Mouse (Mus musculus) monocyte, adult 5-6 weeks (primary cell): ENCODE data around the gene Olfr203. TPM values are rescaled to one million over a fixed set of nuclear protein-coding genes. Genes with fewer than 3 reads are reported as not detected.
"Not testable (repeated sequence)": the region's sequence is repeated elsewhere in the genome, so short reads cannot be mapped to it uniquely, and the experiment has no call there.

Source experiments
- ATAC-seq: fragments of 153-309, 156-312 bp; replicated peaks from 2 replicates; pipeline ENCODE4 v1.8.0; 2017; ENCODE audit warnings: mild to moderate bottlenecking; ENCODE audit not compliant: low TSS enrichment, insufficient number of reproducible peaks, severe bottlenecking, poor library complexity, low FRiP score
- total RNA-seq: library from RNA; stranded (forward); fragments of 200-1000, 200-491, 200-594 nt; gene quantifications from 3 replicates; pipeline ENCODE4 v1.2.3, GENCODE M21; 2017

The Olfr203 gene
- not detected in 3 replicates for total RNA-seq

DNA sequence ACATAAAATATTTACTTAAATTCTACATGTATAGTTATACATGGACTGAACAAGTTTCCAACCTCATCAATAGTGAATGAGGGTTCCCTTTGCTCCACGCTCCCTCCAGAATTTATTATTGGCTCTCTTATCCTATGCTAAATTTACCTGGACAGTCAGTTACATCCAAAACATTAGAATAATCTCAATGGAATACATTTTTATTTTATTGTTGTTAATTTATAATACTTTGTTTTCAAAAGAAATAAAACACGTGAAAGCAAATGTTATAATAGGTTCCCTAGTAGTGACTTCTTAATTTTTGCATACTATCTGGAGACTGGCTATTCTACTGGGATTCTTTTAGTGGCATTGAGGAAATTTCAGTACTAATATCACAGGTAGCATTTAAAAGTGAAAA lies at the start of gene Olfr203:
Gene Olfr203 (plus strand): TSS at position 301 of the 400 bp plus-strand sequence.
- no peak for ATAC-seq

GRCm38 (mm10) chr16:59249684-59250083 lies 49.0 kb upstream of the Olfr203 start:
- no peak for ATAC-seq

DNA sequence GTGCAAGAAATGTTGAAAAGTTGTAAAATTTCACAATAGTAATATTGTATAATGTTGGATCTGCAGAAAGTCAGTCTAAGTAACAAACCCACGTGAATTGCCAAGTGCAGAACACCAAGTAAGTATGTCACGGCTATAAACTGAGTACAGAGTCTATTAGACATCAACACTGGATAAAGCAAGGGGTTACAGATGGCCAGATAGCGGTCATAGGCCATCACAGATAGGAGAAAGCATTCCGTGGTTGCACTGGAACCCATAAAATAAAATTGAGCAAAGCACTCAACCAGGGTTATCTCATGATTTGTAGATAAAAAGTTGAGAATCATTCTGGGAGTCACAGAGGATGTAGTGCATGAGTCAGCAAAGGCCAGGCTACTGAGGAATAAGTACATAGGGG lies 29.6 kb upstream of the Olfr203 start:
- ATAC-seq = not testable (repeated sequence)

- not testable (repeated sequence) for ATAC-seq
These were observed 26.1 kb upstream of the Olfr203 start, which contains the start of gene Olfr201 for GRCm38 (mm10) chr16:59272532-59272931. TSS of gene Olfr201 (minus strand) at chr16:59272632.

DNA sequence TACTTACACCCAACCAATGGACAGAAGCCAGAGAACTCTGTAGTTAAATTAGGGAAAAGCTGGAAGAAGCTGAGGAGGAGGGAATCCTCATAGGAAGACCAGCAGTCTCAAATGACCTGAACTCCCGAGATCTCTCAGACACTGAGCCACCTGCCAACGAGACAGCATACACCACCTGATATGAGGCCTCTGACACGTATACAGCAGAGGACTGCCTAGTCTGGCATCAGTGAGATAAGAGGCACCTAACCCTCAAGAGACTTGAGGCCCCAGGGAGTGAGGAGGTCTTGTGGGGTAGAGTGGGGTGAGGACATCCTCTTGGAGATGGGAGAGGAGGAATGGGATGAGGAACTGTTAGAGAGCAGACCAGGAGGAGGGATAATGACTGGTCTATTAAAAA lies 18.1 kb upstream of the Olfr203 start:
- no peak for ATAC-seq

DNA sequence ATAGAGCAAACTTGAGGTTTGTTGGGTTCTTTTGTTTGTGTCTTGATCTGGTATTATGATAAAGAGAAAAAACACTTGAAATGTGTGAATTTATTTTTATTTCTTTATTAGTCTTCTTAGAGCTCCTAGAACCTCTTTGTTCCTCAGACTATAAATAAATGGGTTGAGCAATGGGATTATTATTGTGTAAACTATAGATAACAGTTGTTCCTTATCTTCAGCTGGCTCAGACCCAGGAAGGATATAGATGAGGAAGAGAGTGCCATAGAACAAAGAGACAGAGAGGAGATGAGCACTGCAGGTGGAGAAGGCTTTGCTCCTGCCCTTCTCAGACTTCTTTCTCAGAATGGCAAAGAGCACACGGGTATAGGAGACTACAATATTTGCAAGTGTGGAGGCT lies 15.2 kb upstream of the Olfr203 start:
- no peak for ATAC-seq

- ATAC-seq = no peak
These were observed 12.0 kb upstream of the Olfr203 start, which contains the start of gene Olfr202 for GRCm38 (mm10) chr16:59286693-59287092. TSS of gene Olfr202 (minus strand) at chr16:59286793.

DNA sequence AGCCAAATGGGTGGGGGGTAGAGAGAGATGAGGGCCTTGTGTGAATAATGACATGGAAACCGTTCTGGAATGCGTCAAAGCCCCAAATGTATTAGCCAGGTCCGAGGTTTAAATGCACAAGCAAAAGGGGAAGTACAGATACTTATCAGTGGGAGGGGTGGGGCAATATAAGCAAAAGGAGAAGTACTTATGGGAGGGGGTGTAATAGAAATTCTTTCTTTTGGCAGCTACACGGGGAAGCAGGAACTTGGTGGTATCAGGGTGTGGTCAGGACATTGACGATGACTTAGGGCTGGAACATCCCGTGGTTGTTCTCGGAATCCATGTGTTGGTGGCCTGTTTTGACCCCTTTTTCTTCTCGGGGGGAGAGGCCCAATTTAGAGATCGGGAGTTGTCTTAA lies 11.1 kb upstream of the Olfr203 start:
- ATAC-seq = not testable (repeated sequence)

- ATAC-seq = no peak
These were observed 19.5 kb downstream of the Olfr203 start, which contains the start of gene Olfr204 for GRCm38 (mm10) chr16:59318148-59318547. TSS of gene Olfr204 (minus strand) at chr16:59318248.

DNA sequence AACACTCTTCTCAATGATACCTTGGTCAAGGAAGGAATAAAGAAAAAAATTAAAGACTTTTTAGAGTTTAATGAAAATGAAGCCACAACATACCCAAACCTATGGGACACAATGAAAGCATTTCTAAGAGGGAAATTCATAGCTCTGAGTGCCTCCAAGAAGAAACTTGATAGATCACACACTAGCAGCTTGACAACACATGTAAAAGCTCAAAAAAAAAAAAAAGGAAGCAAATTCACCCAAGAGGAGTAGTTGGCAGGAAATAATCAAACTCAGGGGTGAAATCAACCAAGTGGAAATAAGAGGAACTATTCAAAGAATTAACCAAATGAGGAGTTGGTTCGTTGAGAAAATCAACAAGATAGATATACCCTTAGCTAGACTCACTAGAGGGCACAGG lies 24.6 kb downstream of the Olfr203 start:
- not testable (repeated sequence) for ATAC-seq

DNA sequence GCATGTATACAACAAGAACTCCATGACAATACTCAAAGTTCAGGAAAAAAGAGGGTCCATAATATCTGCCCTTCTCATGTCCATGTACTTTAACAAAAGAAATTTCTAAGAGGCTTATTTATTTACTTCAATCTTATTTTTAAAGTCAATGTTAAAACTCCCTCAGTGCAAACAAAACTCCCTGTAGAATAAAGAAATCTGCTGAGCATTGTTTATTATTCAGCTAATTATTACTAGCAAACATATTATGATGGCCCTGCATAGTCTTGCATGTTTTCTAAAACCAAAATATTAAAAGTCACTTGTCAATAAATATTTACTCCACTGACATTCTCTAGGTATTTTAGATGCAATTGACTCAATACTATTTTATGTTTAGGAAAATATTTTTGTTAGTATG lies 32.4 kb downstream of the Olfr203 start, which contains the start of gene Olfr205:
Gene Olfr205 (minus strand): TSS at position 101 of the 400 bp plus-strand sequence.
- ATAC-seq = no peak

- no peak for ATAC-seq
These were observed 50.5 kb downstream of the Olfr203 start, which contains the start of gene Olfr206 for GRCm38 (mm10) chr16:59349146-59349545. TSS of gene Olfr206 (minus strand) at chr16:59349246.

Other genes starting within 250 kb of the Olfr203 start
- under 0.01 to 0.32 TPM in 2 of 3 replicates, not detected in the other for gene Olfr190, start 220.9 kb upstream of the Olfr203 start, total RNA-seq
- gene Olfr191, start 209.1 kb upstream of the Olfr203 start, total RNA-seq = not detected in 3 replicates
- gene Olfr193, start 187.0 kb upstream of the Olfr203 start, total RNA-seq = not detected in 3 replicates
- not detected in 3 replicates for gene Olfr194, start 177.8 kb upstream of the Olfr203 start, total RNA-seq
- not detected in 3 replicates for gene Olfr195, start 151.8 kb upstream of the Olfr203 start, total RNA-seq
- gene Olfr196, start 128.4 kb upstream of the Olfr203 start, total RNA-seq = not detected in 3 replicates
- not detected in 3 replicates for gene Olfr198, start 95.3 kb upstream of the Olfr203 start, total RNA-seq
- not detected in 3 replicates for gene Olfr199, start 79.1 kb upstream of the Olfr203 start, total RNA-seq
- not detected in 3 replicates for gene Olfr201, start 26.2 kb upstream of the Olfr203 start, total RNA-seq
- not detected in 3 replicates for gene Olfr202, start 12.1 kb upstream of the Olfr203 start, total RNA-seq
- not detected in 3 replicates for gene Olfr204, start 19.4 kb downstream of the Olfr203 start, total RNA-seq
- not detected in 3 replicates for gene Olfr205, start 32.3 kb downstream of the Olfr203 start, total RNA-seq
- not detected in 3 replicates for gene Olfr206, start 50.4 kb downstream of the Olfr203 start, total RNA-seq
- not detected in 3 replicates for gene Olfr209, start 65.1 kb downstream of the Olfr203 start, total RNA-seq
- not detected in 3 replicates for gene Gabrr3, start 108.5 kb downstream of the Olfr203 start, total RNA-seq
- 46.0 to 76.4 TPM (median 67.2 TPM) in 3 replicates for gene Riox2, start 172.9 kb downstream of the Olfr203 start, total RNA-seq